Mouse (Mus musculus) mouse trophoblast stem cell (cell line): Measurements from ENCODE around the gene Vmn2r14.
"Not testable (repeated sequence)": the region's sequence is repeated elsewhere in the genome, so short reads cannot be mapped to it uniquely, and the experiment has no call there.

ENCODE experiments used
- in situ Hi-C, 2 experiments: fragments of 300-500 bp; cut with MseI, MboI; formaldehyde crosslinking; loops; 2 replicates in 1 of 2; 3 replicates in 1 of 2; pipeline ENCODE4 v1.15.1; 2025

The Vmn2r14 gene

GRCm38 (mm10) chr5:109224608-109225007, at the start of gene Vmn2r14:
Gene Vmn2r14 (minus strand): TSS chr5:109224708.
- in situ Hi-C loops = no loop called here

DNA sequence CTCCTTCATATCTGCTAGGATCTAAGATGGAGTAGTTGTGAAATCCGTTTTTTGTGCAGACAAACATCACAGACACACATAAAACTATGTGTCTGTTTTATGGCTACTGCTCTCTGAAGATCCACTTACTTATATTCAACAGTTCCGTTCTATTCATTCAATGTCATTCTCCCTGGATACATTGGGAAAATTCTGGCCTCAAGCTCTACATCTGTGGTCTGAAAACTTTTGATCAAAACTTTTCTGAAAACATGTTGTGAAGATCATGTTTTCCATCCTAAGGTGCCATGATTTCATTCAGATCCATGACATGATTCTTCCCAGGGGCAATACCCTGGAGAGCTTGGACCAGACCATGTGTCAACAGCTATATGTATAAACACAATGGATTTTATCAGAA, 32.4 kb downstream of the Vmn2r14 start, which contains the start of gene Vmn2r13:
Gene Vmn2r13 (minus strand): TSS at position 101 of the 400 bp plus-strand sequence.
- in situ Hi-C loops = not testable (repeated sequence)

GRCm38 (mm10) chr5:109166851-109167250, 57.7 kb downstream of the Vmn2r14 start:
- in situ Hi-C loops = not testable (repeated sequence)
